Mouse (Mus musculus) left cerebral cortex, adult 8-10 months (tissue): Measurements from ENCODE around the gene Fam43b. TPM values are rescaled to one million over a fixed set of nuclear protein-coding genes. Genes with fewer than 3 reads are reported as not detected.
"Not testable (repeated sequence)": the region's sequence is repeated elsewhere in the genome, so short reads cannot be mapped to it uniquely, and the experiment has no call there.

ENCODE experiments used
- DNase-seq, 2 experiments: peaks; one replicate each; pipeline ENCODE4 v3.0.0; 2022; ENCODE audit warnings: low spot score in 2 of 2
- total RNA-seq, 4 experiments: library from RNA; stranded (reverse); gene quantifications; 2 replicates each; pipeline ENCODE4 v1.2.4; 2022

Gene Fam43b
- 10 to 100 TPM; 27.9 to 32.2 (median 28.2) TPM for total RNA-seq

- peak; percentile 64 to 81 for DNase-seq
Measured at GRCm38 (mm10) chr4:138395971-138396645, at the start of gene Fam43b. Gene Fam43b, minus strand, starts transcription at chr4:138396528.

GRCm38 (mm10) chr4:138444941-138445340 is 48.6 kb upstream of the Fam43b start:
- DNase-seq = no peak

GRCm38 (mm10) chr4:138440062-138440461 is 43.7 kb upstream of the Fam43b start:
- DNase-seq = no peak

- peak; percentile 94 to 97 for DNase-seq
Measured at GRCm38 (mm10) chr4:138434347-138435316, 38.3 kb upstream of the Fam43b start, which contains the start of gene Mul1. Gene Mul1, plus strand, starts transcription at chr4:138434671.

GRCm38 (mm10) chr4:138431340-138431739 is 35.0 kb upstream of the Fam43b start:
- DNase-seq = no peak

- DNase-seq = no peak
Measured at GRCm38 (mm10) chr4:138429778-138430177, 33.5 kb upstream of the Fam43b start.

GRCm38 (mm10) chr4:138426778-138427705 is 30.7 kb upstream of the Fam43b start:
- DNase-seq = peak; percentile 77 to 96

- not testable (repeated sequence) for DNase-seq
Measured at GRCm38 (mm10) chr4:138425604-138426003, 29.3 kb upstream of the Fam43b start.

- no peak for DNase-seq
Measured at GRCm38 (mm10) chr4:138425028-138425427, 28.7 kb upstream of the Fam43b start.

- DNase-seq = no peak
Measured at GRCm38 (mm10) chr4:138418340-138418957, 22.1 kb upstream of the Fam43b start.

- DNase-seq = no peak
Measured at GRCm38 (mm10) chr4:138417882-138418281, 21.6 kb upstream of the Fam43b start.

GRCm38 (mm10) chr4:138416414-138416813 is 20.1 kb upstream of the Fam43b start:
- DNase-seq = no peak

- DNase-seq = peak in 1 of 2 experiments; percentile 88
Measured at GRCm38 (mm10) chr4:138415991-138416390, 19.7 kb upstream of the Fam43b start.

- peak in 1 of 2 experiments; percentile 75 for DNase-seq
Measured at GRCm38 (mm10) chr4:138414725-138415124, 18.4 kb upstream of the Fam43b start.

GRCm38 (mm10) chr4:138411504-138412121 is 15.3 kb upstream of the Fam43b start:
- DNase-seq = no peak

- DNase-seq = no peak
Measured at GRCm38 (mm10) chr4:138411011-138411410, 14.7 kb upstream of the Fam43b start.

- DNase-seq = no peak
Measured at GRCm38 (mm10) chr4:138407479-138408194, 11.3 kb upstream of the Fam43b start.

GRCm38 (mm10) chr4:138404806-138405205 is 8.5 kb upstream of the Fam43b start:
- no peak for DNase-seq

GRCm38 (mm10) chr4:138396711-138397110 is 383 bp upstream of the Fam43b start:
- no peak for DNase-seq
